Mouse (Mus musculus) lung, postnatal 14 days (tissue): ENCODE measurements around the gene St7.

ENCODE experiments used
- DNase-seq: peaks from one replicate; pipeline ENCODE4 v3.0.0; 2021

St7 gene

DNA sequence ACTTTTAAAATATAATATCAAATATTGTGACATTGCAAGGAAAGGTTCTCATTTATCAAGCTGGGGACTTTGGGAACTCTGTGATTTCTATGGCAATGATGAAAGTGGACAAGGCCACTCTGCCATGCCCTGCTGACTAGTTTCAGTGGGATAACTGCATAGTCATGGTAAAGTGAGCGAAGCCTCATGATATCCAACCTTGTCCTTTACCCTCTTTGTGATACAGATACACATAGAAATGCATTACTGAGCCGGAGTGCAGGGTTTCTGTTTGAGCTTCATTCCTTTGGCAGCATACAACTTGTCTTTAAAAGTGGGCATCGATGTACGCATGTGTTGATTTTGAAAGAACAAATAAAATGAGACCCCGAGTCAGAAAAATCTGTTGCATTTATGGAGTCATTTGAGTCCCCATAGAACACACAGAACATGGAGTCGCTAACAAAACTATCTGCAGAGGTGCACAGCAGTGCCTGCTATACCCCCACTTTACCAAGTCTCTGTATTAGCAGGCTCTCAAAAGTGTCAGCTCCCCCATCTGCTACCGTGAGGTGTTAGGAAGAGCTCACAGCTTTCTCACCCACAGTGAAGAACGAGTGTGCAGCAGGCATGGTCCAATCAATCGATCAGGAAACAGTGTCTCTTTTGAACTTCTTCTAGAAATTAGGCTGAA, 77.4 kb downstream of the St7 start:
- no peak for DNase-seq

GRCm38 (mm10) chr6:17770645-17771345, 78.1 kb downstream of the St7 start:
- DNase-seq: no peak

- DNase-seq: no peak
Measured at GRCm38 (mm10) chr6:17771456-17771855, 78.7 kb downstream of the St7 start.

DNA sequence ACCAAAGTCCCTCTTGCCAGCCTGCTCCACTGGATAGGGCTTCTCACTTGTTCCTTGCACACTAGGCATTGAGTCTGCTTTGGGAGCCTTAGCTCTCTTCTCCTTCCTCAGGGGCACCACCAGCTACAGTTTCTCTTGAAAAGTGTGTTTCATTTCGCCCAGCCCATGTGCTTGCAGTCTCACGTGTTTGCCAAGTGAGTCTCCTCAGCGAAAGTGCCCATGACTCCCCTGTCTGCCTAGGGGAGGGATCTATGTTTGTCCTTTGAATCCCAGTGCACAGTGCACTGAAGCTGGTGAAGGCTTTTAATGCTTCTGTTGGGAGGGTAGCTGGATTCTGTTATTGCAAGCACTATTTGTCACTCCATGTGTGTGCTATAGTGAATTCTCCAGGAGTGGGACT, 79.8 kb downstream of the St7 start:
- no peak for DNase-seq

GRCm38 (mm10) chr6:17776041-17776440, 83.3 kb downstream of the St7 start:
- no peak for DNase-seq

DNA sequence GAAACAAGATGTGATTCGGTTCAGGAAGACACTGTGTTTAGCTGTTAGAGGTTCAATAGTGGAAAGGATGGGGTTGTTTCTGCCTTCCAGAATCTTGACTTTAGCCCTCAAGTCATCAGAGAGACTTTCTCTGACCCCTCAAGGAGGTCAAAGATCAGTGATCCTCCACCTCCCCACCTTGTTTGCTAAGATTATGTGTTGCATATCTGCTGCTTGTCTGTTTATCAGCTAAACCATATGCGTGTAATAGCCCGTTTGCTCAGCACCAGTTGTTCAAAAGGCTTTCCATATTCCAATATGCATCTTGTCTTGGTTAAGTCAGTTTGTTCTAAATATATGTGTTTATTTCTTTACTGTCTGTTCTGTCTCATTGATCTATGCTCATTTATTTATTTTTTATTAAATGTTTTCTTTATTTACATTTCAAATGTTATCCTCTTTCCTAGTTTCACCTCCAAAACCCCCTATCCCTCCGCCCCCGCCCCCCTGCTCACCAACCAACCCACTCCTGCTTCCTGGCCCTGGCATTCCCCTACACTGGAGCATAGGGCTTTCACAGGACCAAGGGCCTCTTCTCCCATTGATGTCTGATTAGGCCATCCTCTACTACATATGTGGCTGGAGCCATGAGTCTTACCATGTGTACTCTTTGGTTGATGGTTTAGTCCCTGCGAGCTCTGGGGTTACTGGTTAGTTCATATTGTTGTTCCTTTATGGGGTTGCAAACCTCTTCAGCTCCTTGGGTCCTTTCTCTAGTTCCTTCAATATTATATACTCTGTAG, 84.5 kb downstream of the St7 start:
- no peak for DNase-seq

DNA sequence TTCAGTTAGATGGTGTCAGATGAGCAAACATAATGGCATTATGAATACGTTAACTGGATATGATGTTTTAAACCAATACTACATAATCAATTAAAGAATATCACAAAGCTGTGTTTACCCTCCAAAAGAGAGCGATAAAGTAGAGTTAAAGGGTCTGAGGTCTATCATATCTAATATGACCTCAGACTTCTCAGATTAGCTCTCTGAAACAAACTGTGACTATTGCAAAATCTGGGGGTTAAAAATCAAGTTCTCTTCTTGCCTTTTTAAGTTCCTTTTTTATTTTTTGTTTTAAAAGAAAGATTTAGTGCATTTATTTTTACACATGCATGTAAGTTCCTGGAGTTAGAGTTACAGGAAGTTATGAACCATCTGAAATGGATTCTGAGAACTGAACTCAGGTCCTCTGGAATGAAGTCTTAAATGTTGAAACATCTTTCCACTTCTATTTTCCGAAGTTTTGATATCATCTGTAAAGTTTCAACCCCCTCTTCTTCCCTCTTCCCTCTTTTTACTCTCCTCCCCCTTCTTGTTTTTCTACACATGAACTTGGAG, 86.0 kb downstream of the St7 start:
- no peak for DNase-seq

GRCm38 (mm10) chr6:17783511-17783910, 90.8 kb downstream of the St7 start:
- DNase-seq: no peak

DNA sequence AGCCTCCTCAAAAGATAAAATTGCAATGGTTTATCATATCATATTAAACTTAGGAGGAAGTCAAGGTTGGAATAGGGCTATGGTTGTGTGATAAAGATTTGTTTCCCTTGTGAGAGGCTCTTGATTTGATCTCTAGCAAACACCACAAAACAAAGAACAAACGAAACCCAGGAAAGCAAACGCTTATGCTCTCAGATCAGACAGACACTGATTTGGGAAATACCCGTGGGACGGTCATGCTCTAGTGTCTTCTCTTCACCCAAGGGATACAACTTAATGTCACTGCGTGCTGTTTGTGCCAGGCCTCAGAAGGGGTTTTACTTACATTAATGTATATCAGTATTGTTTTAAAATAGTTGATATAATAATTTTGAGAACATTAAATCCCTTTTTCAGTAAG, 91.8 kb downstream of the St7 start:
- no peak for DNase-seq

- DNase-seq: no peak
Measured at GRCm38 (mm10) chr6:17785248-17785647, 92.5 kb downstream of the St7 start.

DNA sequence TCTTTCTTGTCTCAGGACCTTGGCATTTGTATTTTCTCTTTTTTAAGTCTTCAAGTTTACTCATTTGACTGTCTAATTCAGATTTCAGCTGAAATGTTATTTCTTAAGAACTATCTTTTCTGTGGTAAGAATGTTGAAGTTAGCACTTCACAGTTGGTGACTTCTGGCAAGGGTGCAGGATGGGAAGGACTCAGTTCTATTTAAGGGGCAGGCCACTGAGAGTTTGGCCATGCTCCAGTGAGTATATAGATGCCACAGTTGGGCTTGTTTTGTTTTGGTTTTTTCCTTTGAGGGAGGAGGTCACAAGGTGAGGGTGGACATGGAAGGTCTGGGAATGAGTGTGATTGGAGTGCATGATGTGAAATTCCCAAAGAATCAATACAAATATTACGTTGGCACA, 95.1 kb downstream of the St7 start:
- DNase-seq: no peak

GRCm38 (mm10) chr6:17790251-17790650, 97.5 kb downstream of the St7 start:
- DNase-seq: no peak

- peak; percentile 23 for DNase-seq
Measured at GRCm38 (mm10) chr6:17793471-17793870, 100.7 kb downstream of the St7 start.

DNA sequence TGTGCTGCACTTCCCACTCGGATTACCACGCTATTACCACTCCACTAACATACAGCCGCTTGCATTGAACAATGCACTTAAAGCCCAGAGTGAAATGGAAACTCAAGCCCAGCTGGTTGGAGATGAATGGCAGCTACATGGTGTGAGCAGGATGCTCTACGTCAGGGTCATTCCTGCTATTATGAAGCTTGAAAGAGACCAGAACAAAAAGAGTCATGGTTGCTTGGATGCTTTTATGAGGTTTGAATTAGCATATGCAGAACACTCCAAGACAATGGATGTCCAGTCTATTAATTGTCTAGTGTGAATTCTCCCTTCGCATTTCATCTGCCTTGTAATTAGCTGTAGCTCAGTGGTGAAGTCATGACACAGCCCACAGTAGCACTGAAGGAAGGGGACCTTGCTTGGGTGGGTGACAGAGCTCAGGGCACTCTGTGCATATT, 104.6 kb downstream of the St7 start:
- no peak for DNase-seq

DNA sequence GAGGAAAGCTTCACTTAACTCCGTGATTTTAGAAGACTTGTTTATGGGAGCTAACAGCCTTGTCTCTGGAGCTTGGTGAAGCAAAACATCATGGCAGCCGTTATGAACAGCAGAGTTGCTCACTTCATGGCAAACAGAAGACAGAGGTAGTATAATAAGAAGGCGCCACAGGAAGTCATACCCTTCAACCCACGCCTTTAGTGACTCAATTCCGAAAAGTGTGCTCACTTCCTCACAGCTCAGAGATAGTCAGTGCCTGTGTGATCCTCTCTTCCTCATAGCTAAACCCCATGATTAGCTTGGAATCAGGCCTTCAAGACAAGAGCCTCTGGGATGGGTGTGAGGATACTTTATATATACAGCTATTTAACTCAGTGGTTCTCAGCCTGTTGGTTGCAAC, 108.0 kb downstream of the St7 start:
- no peak for DNase-seq

DNA sequence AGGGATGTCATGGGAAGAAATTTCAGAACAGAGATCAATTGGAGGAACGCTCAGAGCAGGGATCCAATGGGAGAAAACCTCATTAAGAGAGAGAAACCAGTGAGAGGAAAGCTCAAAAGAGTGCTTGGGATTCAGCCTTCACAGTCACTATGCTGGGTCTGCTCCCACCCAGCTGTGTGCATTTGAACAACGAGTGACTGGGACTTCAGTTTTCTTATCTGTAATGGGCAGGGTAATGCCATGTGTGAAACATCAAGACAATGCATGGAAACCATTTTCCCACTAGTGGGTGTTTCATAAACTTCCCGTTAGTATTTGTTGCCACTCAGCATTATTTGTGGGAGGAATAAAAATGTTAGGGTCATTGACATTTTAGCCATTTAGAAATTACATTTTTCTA, 111.7 kb downstream of the St7 start:
- DNase-seq: no peak

DNA sequence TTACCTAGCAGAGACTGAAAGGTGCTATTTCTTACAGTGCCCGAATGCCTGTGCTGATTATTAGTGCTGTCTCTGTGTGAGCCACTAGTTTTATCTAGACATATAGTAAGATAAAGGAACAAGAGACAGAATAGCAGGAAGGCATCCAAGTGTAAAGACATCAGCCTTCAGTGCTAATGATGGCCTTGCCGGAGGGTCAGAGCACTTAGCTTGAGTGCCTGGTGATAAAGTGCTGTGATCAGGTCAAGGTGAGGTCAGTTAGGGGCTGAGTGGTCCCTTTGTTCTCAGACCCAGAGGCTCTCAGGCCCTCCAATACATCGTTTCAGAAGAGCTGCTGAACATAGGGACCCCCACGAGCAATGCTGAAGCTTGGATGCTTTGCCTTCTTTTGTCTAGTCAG, 113.8 kb downstream of the St7 start:
- DNase-seq: no peak

- no peak for DNase-seq
Measured at GRCm38 (mm10) chr6:17811063-17811462, 118.3 kb downstream of the St7 start.

DNA sequence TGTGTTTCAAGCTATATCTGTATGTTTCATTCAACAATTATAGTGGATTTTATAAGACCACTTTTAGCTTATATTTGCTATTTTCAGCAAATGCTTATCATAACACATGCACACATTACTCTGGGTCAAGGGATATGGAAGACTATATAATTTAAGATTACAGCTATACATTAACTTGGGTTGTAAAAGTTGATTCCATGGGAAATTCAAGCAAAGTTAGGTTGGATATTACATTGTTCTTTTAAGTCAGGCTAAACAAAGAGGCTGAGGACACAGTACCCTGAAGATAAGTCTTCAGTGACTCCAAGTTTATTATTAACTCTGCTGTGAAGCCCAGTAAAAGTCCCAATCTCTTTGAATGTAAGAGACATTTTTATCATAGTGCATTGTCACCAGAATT, 118.8 kb downstream of the St7 start:
- no peak for DNase-seq

GRCm38 (mm10) chr6:17814074-17814649, 121.4 kb downstream of the St7 start:
- DNase-seq: no peak

- no peak for DNase-seq
Measured at GRCm38 (mm10) chr6:17816865-17817435, 124.2 kb downstream of the St7 start.

- no peak for DNase-seq
Measured at GRCm38 (mm10) chr6:17823614-17824013, 130.9 kb downstream of the St7 start.

- DNase-seq: no peak
Measured at GRCm38 (mm10) chr6:17824735-17825134, 132.0 kb downstream of the St7 start.
